Mouse (Mus musculus) lung, adult 2 months (tissue): ENCODE measurements around the gene Gdf11. TPM values are rescaled to one million over a fixed set of nuclear protein-coding genes. Genes with fewer than 3 reads are reported as not detected.
A peak's percentile ranks its signal among the peaks of the same experiment; 100 is the strongest.

Source experiments
- DNase-seq: peaks from one replicate; pipeline ENCODE4 v3.0.0; 2022
- H3K4me1 ChIP-seq: fragments of 200-500 bp; 2 replicates; pipeline ENCODE4 v1.6.1; 2011; ENCODE audit warnings: low read length; ENCODE audit not compliant: control insufficient read depth, insufficient read depth
- H3K4me3 ChIP-seq: fragments of 200-500 bp; replicated peaks from 2 replicates; pipeline ENCODE3; 2011; ENCODE audit warnings: low read depth, mild to moderate bottlenecking, control low read depth, low read length; ENCODE audit errors: extremely low read depth
- CTCF ChIP-seq: fragments of 200-500 bp; IDR thresholded peaks from 2 replicates; pipeline ENCODE4 v1.5.1; 2011; ENCODE audit warnings: mild to moderate bottlenecking, low read length, control low read depth; ENCODE audit not compliant: insufficient read depth
- POLR2A ChIP-seq: fragments of 200-500 bp; IDR thresholded peaks from 2 replicates; pipeline ENCODE4 v1.6.1; 2011; ENCODE audit warnings: low read depth, mild to moderate bottlenecking, control low read depth, low read length, borderline replicate concordance; ENCODE audit errors: extremely low read depth
- WGBS: fragments of 180-500 bp; shearing (Covaris S2); methylation state at CpG from one replicate; pipeline ENCODE4 v1.1.7; 2018; 5-methylcytosine and 5-hydroxymethylcytosine counted together
- polyA plus RNA-seq: library from polyadenylated mRNA; depleted of rRNA; stranded (reverse); fragments of >200 nt; gene quantifications from 2 replicates; pipeline ENCODE4 v1.2.3, GENCODE M21; 2012

The Gdf11 gene
- polyA plus RNA-seq, 1 experiment, result 0.99 TPM

DNA sequence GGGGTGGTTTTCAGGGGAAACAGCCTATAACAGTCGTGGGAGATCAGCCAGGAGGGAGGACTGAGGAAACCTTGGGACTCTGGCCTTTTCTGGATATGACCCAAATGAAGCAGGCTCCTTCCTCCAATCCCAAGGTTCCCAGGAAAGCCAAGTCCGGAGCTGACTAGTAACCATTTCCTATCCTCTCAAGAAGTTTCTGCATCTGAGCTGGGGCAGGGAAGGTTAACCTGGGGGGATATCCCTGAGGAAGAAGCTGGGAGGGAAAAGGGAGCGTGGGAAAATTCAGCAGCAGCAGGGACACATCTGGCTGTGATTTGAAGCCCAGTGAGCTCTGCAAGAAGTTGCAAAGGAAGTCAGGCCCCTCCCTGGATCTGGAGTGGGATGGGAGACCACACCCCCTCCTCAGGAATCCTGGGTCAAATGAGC, 29.2 kb upstream of the Gdf11 start:
- no peak overlapping the region for H3K4me3 ChIP-seq

DNA sequence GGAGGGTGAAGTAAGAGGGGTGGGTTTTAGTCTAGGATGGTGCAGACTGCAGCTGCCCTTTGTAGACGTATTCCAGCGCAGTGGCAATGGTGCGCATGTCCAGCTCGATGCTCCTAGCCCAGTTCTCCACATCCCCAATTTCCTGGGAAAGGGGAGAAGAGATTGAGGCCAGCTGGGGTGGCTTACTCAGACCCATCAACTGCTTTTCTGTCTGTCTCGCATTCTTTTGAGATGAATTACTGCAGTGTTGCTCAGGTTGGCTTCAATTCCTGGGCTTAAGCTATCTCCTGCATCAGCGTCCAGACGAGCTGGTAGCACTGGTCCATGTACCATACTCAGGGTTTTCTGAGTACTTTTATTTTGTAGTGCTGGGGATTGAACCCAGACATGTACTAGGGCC, 28.4 kb upstream of the Gdf11 start:
- 71% methylated on average over 7 of the region's 7 CpGs for whole genome bisulfite sequencing
- TF ChIP-seq CTCF, result no peak
- TF ChIP-seq POLR2A, result no peak
- Histone ChIP-seq H3K4me1 (peaks cover 11% of the 10 kb centered on the region; the same call in 1 of the 2 replicates), H3K4me3 (no peak overlapping the region)
- no peak for DNase-seq

More for the DNA sequence above, 29.2 kb upstream of the Gdf11 start:
- no peak for TF ChIP-seq CTCF
- TF ChIP-seq POLR2A, result no peak
- H3K4me1 ChIP-seq, result peaks cover 11% of the 10 kb centered on the region; the same call in 1 of the 2 replicates
- 56% methylated on average over 3 of the region's 3 CpGs for WGBS
- DNase-seq, result no peak

DNA sequence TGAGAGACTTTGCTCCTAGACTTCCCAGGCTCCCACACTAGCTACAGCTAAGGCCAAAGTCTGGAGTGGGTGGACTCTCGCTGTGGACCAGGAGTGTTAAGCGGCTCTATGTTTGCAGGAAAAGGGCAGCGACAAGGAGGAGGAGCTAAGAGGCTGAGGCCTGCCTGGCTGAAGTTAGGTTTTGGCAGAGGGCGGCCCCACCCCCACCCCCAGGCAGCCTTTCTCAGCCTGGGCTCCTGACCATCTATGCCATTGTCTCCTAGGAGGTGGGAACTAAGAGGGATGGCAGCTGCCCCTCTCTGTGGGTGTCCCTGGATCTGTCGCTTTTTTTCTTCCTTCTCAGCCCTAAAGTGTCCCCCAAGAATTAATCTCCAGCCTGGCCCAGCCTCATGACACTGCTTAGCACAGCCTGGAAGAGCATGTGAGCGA, 27.7 kb upstream of the Gdf11 start:
- WGBS, result 40% methylated on average over 6 of the region's 6 CpGs
- TF ChIP-seq POLR2A, result no peak
- no peak for TF ChIP-seq CTCF
- peaks cover 10% of the 10 kb centered on the region; the same call in 1 of the 2 replicates for H3K4me1 ChIP-seq
- no peak for DNase-seq
- H3K4me3 ChIP-seq, result no peak overlapping the region

DNA sequence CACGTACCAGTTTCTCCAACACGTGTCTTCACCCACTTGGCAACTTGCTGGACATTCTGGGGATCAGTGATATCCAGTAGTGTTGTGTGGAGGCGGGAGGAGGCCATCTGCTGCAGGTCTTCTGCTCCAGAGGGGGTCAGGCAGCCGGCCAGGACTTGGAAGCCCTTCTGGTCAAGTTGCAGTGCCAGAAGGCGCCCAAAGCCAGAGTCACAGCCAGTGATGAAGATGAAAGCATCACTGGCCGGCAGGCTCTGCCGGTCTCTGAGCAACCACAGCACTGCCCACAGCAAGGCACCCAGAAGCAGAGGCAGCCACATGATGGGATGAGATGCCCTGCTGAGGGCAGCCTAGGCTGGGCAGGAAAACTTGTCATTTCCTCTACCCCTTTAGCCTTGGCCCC, 26.7 kb upstream of the Gdf11 start:
- H3K4me3 ChIP-seq, result no peak overlapping the region
- TF ChIP-seq POLR2A, result no peak
- no peak for TF ChIP-seq CTCF
- 65% methylated on average over 7 of the region's 7 CpGs for WGBS
- no peak for DNase-seq
- H3K4me1 ChIP-seq, result peaks cover 9% of the 10 kb centered on the region; the same call in 1 of the 2 replicates

DNA sequence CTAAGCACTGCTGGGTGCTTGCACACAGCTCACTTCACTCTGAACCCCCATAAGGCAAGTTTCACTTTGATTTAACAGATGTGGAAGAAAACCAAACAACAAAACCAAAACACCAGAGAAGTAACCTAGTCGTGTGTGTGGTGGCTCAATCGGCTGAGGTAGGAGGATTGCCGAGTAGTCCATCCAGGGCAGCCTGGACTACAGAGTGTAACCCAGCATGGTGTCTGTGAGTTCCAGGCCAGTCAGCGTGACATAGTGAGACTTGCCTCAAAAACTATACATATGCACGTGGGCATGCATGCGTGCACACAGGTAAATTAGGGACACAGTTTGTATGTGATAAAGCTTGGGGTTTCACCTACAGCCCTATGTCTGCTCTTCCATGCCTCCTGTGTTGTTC, 25.9 kb upstream of the Gdf11 start:
- no peak for TF ChIP-seq POLR2A
- no peak for TF ChIP-seq CTCF
- no peak for DNase-seq
- Histone ChIP-seq H3K4me1 (peaks cover 8% of the 10 kb centered on the region; the same call in 1 of the 2 replicates), H3K4me3 (no peak overlapping the region)
- WGBS, result 83% methylated on average over 6 of the region's 6 CpGs

DNA sequence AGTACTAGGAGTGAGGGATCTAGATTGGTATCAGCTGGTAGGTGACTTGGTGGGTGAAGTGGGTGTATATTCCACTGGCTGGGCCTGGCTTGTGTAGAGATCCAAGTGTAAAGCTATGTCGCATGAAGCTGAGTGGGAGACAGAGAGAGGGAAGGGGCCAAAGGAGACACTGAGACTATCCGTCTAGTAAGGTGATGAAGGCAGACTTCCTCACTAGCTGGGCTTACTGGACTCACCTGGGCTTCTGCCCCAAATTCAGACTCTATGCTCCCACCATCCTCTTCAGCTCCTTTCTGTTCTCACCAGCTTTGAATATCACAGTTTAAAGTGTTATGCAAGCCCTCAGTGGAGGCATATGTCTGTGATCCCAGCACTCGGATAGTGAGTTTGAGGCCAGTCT, 25.1 kb upstream of the Gdf11 start:
- WGBS, result 94% methylated on average over 3 of the region's 3 CpGs

DNA sequence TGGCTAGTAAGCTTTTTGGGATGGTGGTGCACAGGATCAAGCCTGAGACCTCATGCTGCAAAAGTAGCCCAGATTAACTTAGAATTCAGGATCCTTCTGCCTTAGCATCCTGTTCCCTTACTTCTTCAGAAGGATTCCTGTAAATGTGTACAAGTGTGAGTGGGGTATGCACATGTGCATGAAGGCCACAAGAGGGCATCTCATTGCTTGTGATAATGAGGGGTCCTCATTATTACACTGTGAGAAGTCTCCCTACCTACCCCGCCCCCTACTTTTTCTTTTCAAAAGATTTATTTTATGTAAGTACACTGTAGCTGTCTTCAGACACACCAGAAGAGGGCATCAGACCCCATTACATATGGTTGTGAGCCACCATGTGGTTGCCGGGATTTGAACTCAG, 24.0 kb upstream of the Gdf11 start:
- Histone ChIP-seq H3K4me3 (no peak overlapping the region), H3K4me1 (no peaks in the 10 kb centered on the region)
- DNase-seq, result no peak
- TF ChIP-seq POLR2A (no peak), CTCF (no peak)
- WGBS, result 93% methylated on average over 2 of the region's 2 CpGs

More for the DNA sequence above, 25.1 kb upstream of the Gdf11 start:
- Histone ChIP-seq H3K4me3 (no peak overlapping the region), H3K4me1 (peaks cover 1% of the 10 kb centered on the region; the same call in 1 of the 2 replicates)
- DNase-seq, result no peak
- TF ChIP-seq POLR2A (no peak), CTCF (no peak)

DNA sequence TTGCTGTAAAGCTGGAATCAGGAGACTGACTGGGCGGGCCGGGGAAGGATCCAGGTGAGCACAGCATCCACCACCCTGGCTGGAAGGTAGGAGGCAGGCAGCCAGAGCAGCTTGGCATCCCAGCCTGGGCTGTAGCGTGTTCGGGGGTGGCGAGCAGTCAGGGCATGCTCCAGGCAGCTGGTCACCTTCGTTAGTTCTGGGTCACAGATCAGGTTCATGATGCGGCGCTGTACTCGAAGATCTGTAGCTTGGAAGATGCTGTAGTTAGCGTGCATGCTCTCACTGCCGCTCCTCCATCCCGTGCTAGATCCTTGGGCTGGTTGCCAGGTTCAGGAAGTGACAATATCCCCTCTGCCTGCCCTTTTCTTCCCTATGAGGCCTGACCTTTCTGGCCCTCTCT, 22.2 kb upstream of the Gdf11 start:
- 0 out of 2 replicates have a peak, but pooled peaks have one; percentile 20 for TF ChIP-seq POLR2A
- no peak for TF ChIP-seq CTCF
- WGBS, result 84% methylated on average over 12 of the region's 12 CpGs
- DNase-seq, result no peak
- H3K4me3 ChIP-seq, result no peak overlapping the region
- H3K4me1 ChIP-seq, result no peaks in the 10 kb centered on the region

DNA sequence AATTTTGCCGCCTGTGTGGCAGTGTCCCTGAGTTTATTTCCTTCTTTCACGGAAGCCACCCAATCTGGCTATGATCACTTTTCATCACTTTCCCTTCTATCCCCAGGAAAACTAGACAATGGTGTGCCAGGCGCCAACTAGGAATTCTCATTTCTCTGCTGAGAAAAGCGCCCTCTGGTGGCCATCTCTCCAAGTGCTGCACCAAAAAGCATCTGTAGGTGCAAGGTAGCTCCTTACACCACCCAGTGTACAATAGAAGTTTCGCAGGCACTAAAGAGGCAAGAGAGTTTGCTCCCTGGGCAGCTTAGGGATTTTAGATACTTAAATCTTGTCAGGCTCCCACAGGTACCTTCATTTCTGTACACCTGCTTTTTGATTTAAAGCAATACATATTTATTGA, 21.7 kb upstream of the Gdf11 start:
- H3K4me1 ChIP-seq, result no peaks in the 10 kb centered on the region
- H3K4me3 ChIP-seq, result no peak overlapping the region
- no peak for TF ChIP-seq POLR2A
- peak; percentile 87 for TF ChIP-seq CTCF
- WGBS, result 3% methylated on average over 5 of the region's 5 CpGs
- peak; percentile 85 for DNase-seq

DNA sequence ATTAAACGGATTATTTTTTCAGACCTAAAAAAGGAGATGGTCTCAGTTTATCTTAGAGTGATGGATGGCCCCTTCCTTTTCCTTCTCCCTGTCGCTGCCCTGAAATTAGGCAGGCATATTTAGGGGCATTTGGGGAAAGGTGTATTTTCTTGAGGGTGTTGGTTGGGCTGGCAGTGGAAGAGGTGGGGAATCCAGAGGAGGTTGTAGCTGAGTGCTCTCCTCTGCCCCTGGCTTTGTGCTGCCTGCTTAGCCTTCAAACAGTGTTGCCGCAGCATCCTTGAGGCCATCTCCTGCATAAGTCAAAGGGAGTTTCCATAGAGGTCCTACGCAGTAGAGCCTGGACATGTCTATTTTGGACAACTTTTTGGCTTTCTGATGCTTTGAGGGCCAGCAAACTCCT, 21.3 kb upstream of the Gdf11 start:
- no peak for DNase-seq
- 70% methylated on average over 4 of the region's 4 CpGs for WGBS
- no peak overlapping the region for H3K4me3 ChIP-seq
- H3K4me1 ChIP-seq, result no peaks in the 10 kb centered on the region
- no peak for TF ChIP-seq POLR2A
- no peak for TF ChIP-seq CTCF
